ENCODE assay signal across 16 mouse cellular contexts in genomic region chr8:72575915-72576314, GRCm38 (mm10). TPM values are rescaled to one million over a fixed set of nuclear protein-coding genes. Genes with fewer than 3 reads are reported as not detected.
DNase-seq lines count a peak whose midpoint lies in the region; TF ChIP-seq lines count a peak whose summit lies in the region.
"Had no signal": no experiment of that assay in that cellular context is flagged by ENCODE, and none has a peak within 500 bp of the region (broad histone marks: within the 10 kb centered on the region; RNA-seq: fewer than 3 reads in every experiment).

No protein-coding gene starts in this region.

- no peak for TF ChIP-seq CTCF in gastrocnemius, adult 2 months (IDR thresholded peaks at IDR 0.05)

- H3K4me3 ChIP-seq in gastrocnemius, adult 2 months: peak overlapping the region; percentile 90

- DNase-seq in adrenal gland, postnatal 10 days: peak; percentile 29
- DNase-seq in adrenal gland, adult 8-10 months: no peak
- peak; percentile 52 for DNase-seq in adrenal gland, postnatal 14 days
- no peak for DNase-seq in adrenal gland, adult 18-20 months (ENCODE audit: low spot score in 2 of 2)
- no peak for DNase-seq in gastrocnemius, adult 2 months
- no peak for DNase-seq in gastrocnemius, adult 8-10 months (ENCODE audit: low spot score in 2 of 2)
- DNase-seq: adrenal gland, adult 2 months; adrenal gland, postnatal 25 days; B cell, adult 2 months; cerebellum, adult 11 months; cerebellum, adult 11-12 months; cerebellum, adult 18-20 months; cerebellum, adult 2 months; cerebellum, adult 8-10 months; cerebellum, adult 9-10 months; cerebellum, adult 9-11 months had no signal

- intact Hi-C loops in gastrocnemius, adult 2 months (cut with DNase I): no loop called here

- H3K27ac ChIP-seq in gastrocnemius, adult 2 months: peak overlapping the region; percentile 99

RNA-seq across cellular contexts. Expression of gene Tmem38a, which starts 4.1 kb away (rescaled TPM):
- 10 to 100 TPM; 25.7 to 71.4 TPM for total RNA-seq in adrenal gland, postnatal 10 days (2021)
- 10 to 100 TPM in 2 of 4 experiments, 1 to 10 TPM in 2; 8.6 to 12.5 (median 9.9) TPM for total RNA-seq in adrenal gland, adult 8-10 months (2022)
- total RNA-seq in adrenal gland, postnatal 14 days (2021): 9.3 and 10.5 TPM in 2 replicates
- 1 to 10 TPM; 7.6 to 7.8 TPM for total RNA-seq in adrenal gland, adult 18-20 months (2021)
- 1,000 to 10,000 TPM; 1,184 to 1,285 TPM for total RNA-seq in gastrocnemius, adult 2 months (2021)
- 1,000 to 10,000 TPM; 1,273 to 1,305 (median 1,290) TPM for total RNA-seq in gastrocnemius, adult 8-10 months (2022)

RNA-seq across cellular contexts. Expression of gene Smim7, which starts 5.0 kb away (rescaled TPM):
- 10 to 100 TPM; 95.5 to 97.2 TPM for total RNA-seq in adrenal gland, postnatal 10 days (2021)
- total RNA-seq in adrenal gland, adult 8-10 months (2022): 100 to 1,000 TPM; 129 to 150 (median 136) TPM
- 79.7 and 95.5 TPM in 2 replicates for total RNA-seq in adrenal gland, postnatal 14 days (2021)
- 100 to 1,000 TPM; 101 to 120 TPM for total RNA-seq in adrenal gland, adult 18-20 months (2021)
- total RNA-seq in gastrocnemius, adult 2 months (2021): 10 to 100 TPM; 64.8 to 65.9 TPM
- 10 to 100 TPM; 69.1 to 77.1 (median 75.1) TPM for total RNA-seq in gastrocnemius, adult 8-10 months (2022)

RNA-seq across cellular contexts. Expression of gene Med26, which starts 27.8 kb away (rescaled TPM):
- total RNA-seq in adrenal gland, postnatal 10 days (2021): 10 to 100 TPM; 10.1 to 10.2 TPM
- 1 to 10 TPM; 8.4 to 9.7 (median 9.2) TPM for total RNA-seq in adrenal gland, adult 8-10 months (2022)
- 9.5 and 10.0 TPM in 2 replicates for total RNA-seq in adrenal gland, postnatal 14 days (2021)
- total RNA-seq in adrenal gland, adult 18-20 months (2021): 10 to 100 TPM in 1 of 2 experiments, 1 to 10 TPM in 1; 9.2 to 10.3 TPM
- total RNA-seq in gastrocnemius, adult 2 months (2021): 10 to 100 TPM in 1 of 2 experiments, 1 to 10 TPM in 1; 7.0 to 17.2 TPM
- total RNA-seq in gastrocnemius, adult 8-10 months (2022): 1 to 10 TPM; 6.5 to 8.3 (median 7.7) TPM

Comparison
In these comparisons a context has a peak if more than half of its experiments do, and no peak if none do; other contexts are left out.
1. DNase-seq: peak in adrenal gland, postnatal 10 days (single experiment) and adrenal gland, postnatal 14 days (single experiment); none in adrenal gland, adult 8-10 months (single experiment), adrenal gland, adult 18-20 months (0 of 2), gastrocnemius, adult 2 months (single experiment) and gastrocnemius, adult 8-10 months (0 of 2).
2. RNA of gene Tmem38a, which starts 4.1 kb away (total RNA-seq): 1,273 to 1,305 TPM in gastrocnemius, adult 8-10 months and 1,184 to 1,285 TPM in gastrocnemius, adult 2 months; 25.7 to 71.4 TPM in adrenal gland, postnatal 10 days, 8.6 to 12.5 TPM in adrenal gland, adult 8-10 months, 9.3 to 10.5 TPM in adrenal gland, postnatal 14 days and 7.6 to 7.8 TPM in adrenal gland, adult 18-20 months; every median in the first group is over 10 times any median in the second.